Mouse (Mus musculus): ENCODE results near the gene Gtse1.

Gtse1 gene

DNA sequence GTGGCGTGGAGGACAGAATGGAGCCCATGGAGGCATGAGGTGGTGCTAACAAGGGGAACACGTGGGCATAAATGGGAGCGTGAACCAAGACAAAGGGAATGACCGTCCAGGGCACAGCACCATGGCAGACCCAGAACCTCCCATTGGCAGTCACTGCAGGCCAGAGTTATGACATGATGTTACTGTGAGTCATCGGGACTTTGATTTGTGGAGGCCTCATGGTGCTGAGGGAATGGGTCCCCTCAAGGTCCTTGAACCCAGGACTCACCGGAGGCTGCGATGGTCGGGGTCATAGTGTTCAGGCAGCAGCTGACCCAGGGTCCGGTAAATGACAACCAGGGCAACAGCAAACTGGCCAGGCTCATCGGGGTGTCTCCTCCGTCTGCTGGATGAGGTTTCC is 62.3 kb downstream of the Gtse1 start:
- no peak for DNase-seq (ENCODE audit: low spot score in 2 of 2)

Data from spleen, postnatal 14 days (tissue).